Mouse (Mus musculus) hindbrain, embryonic 13.5 days (tissue): ENCODE data around the gene Ptpn23. TPM values are rescaled to one million over a fixed set of nuclear protein-coding genes. Genes with fewer than 3 reads are reported as not detected.
"Not testable (repeated sequence)": the region's sequence is repeated elsewhere in the genome, so short reads cannot be mapped to it uniquely, and the experiment has no call there.

Source experiments
- ATAC-seq: fragments of 200-750 bp; cut with Nextera tagmentation; 2 replicates; pipeline ENCODE4 v1.8.0; 2017; ENCODE audit warnings: moderate TSS enrichment; ENCODE audit not compliant: low FRiP score
- H3K27ac ChIP-seq: fragments of 300-500 bp; sonication (generic); 2 replicates; pipeline ENCODE4 v1.5.1; 2015; ENCODE audit warnings: inconsistent platforms, mild to moderate bottlenecking, moderate library complexity
- H3K27me3 ChIP-seq: fragments of 300-500 bp; sonication (generic); 2 replicates; pipeline ENCODE4 v1.6.1; 2015; ENCODE audit warnings: mild to moderate bottlenecking, inconsistent platforms
- H3K36me3 ChIP-seq: fragments of 300-500 bp; sonication (generic); 2 replicates; pipeline ENCODE4 v1.6.1; 2015; ENCODE audit warnings: mild to moderate bottlenecking, inconsistent platforms
- H3K4me1 ChIP-seq: fragments of 300-500 bp; sonication (generic); replicated peaks from 2 replicates; pipeline ENCODE4 v1.6.1; 2015; ENCODE audit warnings: inconsistent platforms
- H3K4me2 ChIP-seq: fragments of 300-500 bp; sonication (generic); 2 replicates; pipeline ENCODE4 v1.6.1; 2015; ENCODE audit warnings: inconsistent platforms, mild to moderate bottlenecking, moderate library complexity
- H3K4me3 ChIP-seq: fragments of 300-500 bp; sonication (generic); 2 replicates; pipeline ENCODE4 v1.5.1; 2015; ENCODE audit warnings: mild to moderate bottlenecking, inconsistent platforms
- H3K9ac ChIP-seq: fragments of 300-500 bp; sonication (generic); 2 replicates; pipeline ENCODE4 v1.6.1; 2015; ENCODE audit warnings: mild to moderate bottlenecking, inconsistent platforms
- H3K9me3 ChIP-seq: fragments of 300-500 bp; sonication (generic); 2 replicates; pipeline ENCODE4 v1.6.1; 2016; ENCODE audit warnings: inconsistent platforms
- WGBS: fragments of 180-500 bp; shearing (Covaris S2); methylation state at CpG from one replicate; pipeline ENCODE4 v1.1.7; 2015; 5-methylcytosine and 5-hydroxymethylcytosine counted together
- polyA plus RNA-seq: library from polyadenylated mRNA; unstranded; fragments of >200 nt; fragmentation: Nextera tagmentation; extraction: Ambion mirVana; gene quantifications from 2 replicates; pipeline ENCODE4 v1.2.1, GENCODE M21; 2015

The Ptpn23 gene
- polyA plus RNA-seq, 1 experiment from 2014 or later = 23.4 TPM

- no peak for ATAC-seq
- 40% methylated on average over 6 of the region's 6 CpGs for WGBS
Observed at GRCm38 (mm10) chr9:110410908-110411887, 3.2 kb upstream of the Ptpn23 start.

GRCm38 (mm10) chr9:110407311-110408098 lies 508 bp downstream of the Ptpn23 start:
- 2% methylated on average over 40 of the region's 41 CpGs for WGBS
- Histone ChIP-seq H3K9ac (peak overlapping the region; percentile 96), H3K4me2 (peak overlapping the region; percentile 96), H3K27me3 (no peaks in the 10 kb centered on the region), H3K36me3 (peaks cover 4% of the 10 kb centered on the region), H3K27ac (peak overlapping the region; percentile 90), H3K4me3 (peak overlapping the region; percentile 90), H3K9me3 (no peaks in the 10 kb centered on the region), H3K4me1 (peaks cover 26% of the 10 kb centered on the region)
- peak; percentile 79 for ATAC-seq

More at GRCm38 (mm10) chr9:110410908-110411887, 3.2 kb upstream of the Ptpn23 start:
- Histone ChIP-seq H3K27me3 (no peaks in the 10 kb centered on the region), H3K9me3 (no peaks in the 10 kb centered on the region), H3K4me2 (no peak overlapping the region), H3K36me3 (no peaks in the 10 kb centered on the region), H3K9ac (no peak overlapping the region), H3K4me1 (peaks cover 18% of the 10 kb centered on the region), H3K27ac (no peak overlapping the region), H3K4me3 (no peak overlapping the region)

- peaks cover 21% of the 10 kb centered on the region for H3K4me1 ChIP-seq
- H3K9me3 ChIP-seq, H3K9ac ChIP-seq, H3K27me3 ChIP-seq, H3K27ac ChIP-seq, H3K4me2 ChIP-seq, ATAC-seq, H3K4me3 ChIP-seq: not testable (repeated sequence)
- H3K36me3 ChIP-seq = peaks cover 15% of the 10 kb centered on the region
- 89% methylated on average over 4 of the region's 4 CpGs for WGBS
Observed at GRCm38 (mm10) chr9:110403240-110403639, 4.8 kb downstream of the Ptpn23 start.

- WGBS = 96% methylated on average over 2 of the region's 2 CpGs
- Histone ChIP-seq H3K27me3 (no peaks in the 10 kb centered on the region), H3K36me3 (peaks cover 20% of the 10 kb centered on the region), H3K9me3 (no peaks in the 10 kb centered on the region), H3K4me2 (no peak overlapping the region), H3K4me1 (peaks cover 21% of the 10 kb centered on the region), H3K4me3 (no peak overlapping the region), H3K27ac (no peak overlapping the region), H3K9ac (no peak overlapping the region)
- ATAC-seq = no peak
Observed at GRCm38 (mm10) chr9:110402731-110403130, 5.3 kb downstream of the Ptpn23 start.

GRCm38 (mm10) chr9:110400650-110401049 lies 7.4 kb downstream of the Ptpn23 start:
- Histone ChIP-seq H3K4me3 (no peak overlapping the region), H3K27ac (no peak overlapping the region), H3K9ac (no peak overlapping the region), H3K4me1 (peaks cover 5% of the 10 kb centered on the region; the same call in 1 of the 2 replicates), H3K36me3 (peaks cover 39% of the 10 kb centered on the region), H3K27me3 (no peaks in the 10 kb centered on the region), H3K9me3 (no peaks in the 10 kb centered on the region), H3K4me2 (no peak overlapping the region)
- WGBS = 89% methylated on average over 5 of the region's 5 CpGs
- ATAC-seq = no peak

GRCm38 (mm10) chr9:110393295-110393694 lies 14.7 kb downstream of the Ptpn23 start:
- ATAC-seq = no peak
- Histone ChIP-seq H3K4me2 (no peak overlapping the region), H3K36me3 (peaks cover 95% of the 10 kb centered on the region), H3K9ac (no peak overlapping the region), H3K4me1 (no peaks in the 10 kb centered on the region), H3K9me3 (no peaks in the 10 kb centered on the region), H3K4me3 (no peak overlapping the region), H3K27me3 (no peaks in the 10 kb centered on the region), H3K27ac (no peak overlapping the region)
- WGBS = 93% methylated on average over 4 of the region's 4 CpGs

GRCm38 (mm10) chr9:110390843-110391242 lies 17.2 kb downstream of the Ptpn23 start:
- WGBS = 99% methylated on average over 3 of the region's 3 CpGs

GRCm38 (mm10) chr9:110388011-110388410 lies 20.0 kb downstream of the Ptpn23 start:
- H3K27me3 ChIP-seq = no peaks in the 10 kb centered on the region
- H3K4me2 ChIP-seq = no peak overlapping the region
- no peak overlapping the region for H3K4me3 ChIP-seq
- no peak overlapping the region for H3K27ac ChIP-seq
- 97% methylated on average over 7 of the region's 7 CpGs for WGBS
- peaks cover 99% of the 10 kb centered on the region for H3K36me3 ChIP-seq
- H3K9me3 ChIP-seq = no peaks in the 10 kb centered on the region
- no peaks in the 10 kb centered on the region for H3K4me1 ChIP-seq
- no peak overlapping the region for H3K9ac ChIP-seq
- ATAC-seq = no peak

More at GRCm38 (mm10) chr9:110390843-110391242, 17.2 kb downstream of the Ptpn23 start:
- Histone ChIP-seq H3K36me3 (peaks cover 96% of the 10 kb centered on the region), H3K9me3 (no peaks in the 10 kb centered on the region), H3K9ac (no peak overlapping the region), H3K27ac (no peak overlapping the region), H3K27me3 (no peaks in the 10 kb centered on the region), H3K4me2 (no peak overlapping the region), H3K4me3 (no peak overlapping the region), H3K4me1 (no peaks in the 10 kb centered on the region)
- ATAC-seq = no peak

- ATAC-seq = no peak
- Histone ChIP-seq H3K4me2 (no peak overlapping the region), H3K27me3 (no peaks in the 10 kb centered on the region), H3K4me3 (no peak overlapping the region), H3K36me3 (peaks cover 98% of the 10 kb centered on the region), H3K9ac (no peak overlapping the region), H3K9me3 (no peaks in the 10 kb centered on the region), H3K27ac (no peak overlapping the region), H3K4me1 (no peaks in the 10 kb centered on the region)
- 80% methylated on average over 7 of the region's 7 CpGs for WGBS
Observed at GRCm38 (mm10) chr9:110384369-110384929, 23.6 kb downstream of the Ptpn23 start.

GRCm38 (mm10) chr9:110381292-110381691 lies 26.7 kb downstream of the Ptpn23 start:
- Histone ChIP-seq H3K27ac (no peak overlapping the region), H3K4me1 (no peaks in the 10 kb centered on the region), H3K36me3 (peaks cover 97% of the 10 kb centered on the region), H3K4me3 (no peak overlapping the region), H3K27me3 (no peaks in the 10 kb centered on the region), H3K4me2 (no peak overlapping the region), H3K9ac (no peak overlapping the region), H3K9me3 (no peaks in the 10 kb centered on the region)
- WGBS = 90% methylated on average over 12 of the region's 12 CpGs
- 0 out of 2 replicates have a peak, but pooled peaks have one; percentile 9 for ATAC-seq

GRCm38 (mm10) chr9:110380662-110381061 lies 27.4 kb downstream of the Ptpn23 start:
- WGBS = 49% methylated on average over 21 of the region's 21 CpGs
- H3K9me3 ChIP-seq = no peaks in the 10 kb centered on the region
- no peak overlapping the region for H3K4me3 ChIP-seq
- no peak overlapping the region for H3K9ac ChIP-seq
- no peak overlapping the region for H3K4me2 ChIP-seq
- 0 out of 2 replicates have a peak, but pooled peaks have one; percentile 41 for ATAC-seq
- H3K4me1 ChIP-seq = no peaks in the 10 kb centered on the region
- no peak overlapping the region for H3K27ac ChIP-seq
- peaks cover 97% of the 10 kb centered on the region for H3K36me3 ChIP-seq
- H3K27me3 ChIP-seq = no peaks in the 10 kb centered on the region

- no peak overlapping the region for H3K4me2 ChIP-seq
- no peak overlapping the region for H3K27ac ChIP-seq
- H3K9me3 ChIP-seq = no peaks in the 10 kb centered on the region
- 95% methylated on average over 8 of the region's 8 CpGs for WGBS
- H3K27me3 ChIP-seq = no peaks in the 10 kb centered on the region
- no peak for ATAC-seq
- no peaks in the 10 kb centered on the region for H3K4me1 ChIP-seq
- no peak overlapping the region for H3K9ac ChIP-seq
- H3K4me3 ChIP-seq = no peak overlapping the region
- H3K36me3 ChIP-seq = peaks cover 92% of the 10 kb centered on the region
Observed at GRCm38 (mm10) chr9:110379361-110379760, 28.7 kb downstream of the Ptpn23 start.
